Mouse (Mus musculus) MEL (cell line): ENCODE measurements around the gene Pde3b.

Experiments used
- CTCF ChIP-seq, 3 experiments: IDR thresholded peaks in 2 of 3; conservative IDR thresholded peaks in 1 of 3; 2 replicates each; pipeline ENCODE4 v1.5.1; 2011 to 2012; ENCODE audit warnings: low read length in 3 of 3, low read depth in 2 of 3, mild to moderate bottlenecking in 2 of 3, improper control_type of control experiment in 1 of 3, inconsistent platforms in 1 of 3, mixed read lengths in 1 of 3, moderate library complexity in 1 of 3; ENCODE audit not compliant: control insufficient read depth in 1 of 3, insufficient read depth in 1 of 3, poor library complexity in 1 of 3, severe bottlenecking in 1 of 3
- POLR2A ChIP-seq, 2 experiments: IDR thresholded peaks; 2 replicates each; pipeline ENCODE4 v1.6.1; 2011 to 2012; ENCODE audit warnings: low read length in 2 of 2, mild to moderate bottlenecking in 2 of 2, control low read depth in 1 of 2, improper control_type of control experiment in 1 of 2, low read depth in 1 of 2, moderate library complexity in 1 of 2; ENCODE audit not compliant: control insufficient read depth in 1 of 2, insufficient read depth in 1 of 2, poor library complexity in 1 of 2
- TAL1 ChIP-seq: IDR thresholded peaks from 2 replicates; pipeline ENCODE4 v1.6.1; 2012; ENCODE audit warnings: mild to moderate bottlenecking, inconsistent platforms, low read length, moderate library complexity, mixed read lengths
- ZC3H11A ChIP-seq: IDR thresholded peaks from 2 replicates; pipeline ENCODE4 v1.6.1; 2012; ENCODE audit warnings: low read depth, mild to moderate bottlenecking, inconsistent platforms, low read length, improper control_type of control experiment
- ZNF384 ChIP-seq: IDR thresholded peaks from 2 replicates; pipeline ENCODE4 v1.6.1; 2012; ENCODE audit warnings: low read depth, mild to moderate bottlenecking, inconsistent platforms, low read length, improper control_type of control experiment

- peak; percentile 32; the same call in 1 of the 2 replicates for TF ChIP-seq TAL1
- TF ChIP-seq CTCF (IDR thresholded peaks at IDR 0.05 in 2 of 3, conservative IDR thresholded peaks at IDR 0.05 in 1 of 3; ENCODE audit: control insufficient read depth in 1 of 3, insufficient read depth in 1 of 3, low read depth in 2 of 3, low read length in 3 of 3, poor library complexity in 1 of 3, severe bottlenecking in 1 of 3) = no peak
- no peak for TF ChIP-seq ZC3H11A
- no peak for TF ChIP-seq ZNF384
- no peak for TF ChIP-seq POLR2A (IDR thresholded peaks at IDR 0.05; ENCODE audit: control insufficient read depth in 1 of 2, insufficient read depth in 1 of 2, low read depth in 1 of 2, low read length in 2 of 2, poor library complexity in 1 of 2)
Measured at GRCm38 (mm10) chr7:114477884-114478283, 62.8 kb downstream of the Pde3b start.
